Mouse (Mus musculus): ENCODE measurements at regions not wholly inside any gene's neighbourhood (a gene's known extent, or its start where the extent isn't known, plus 50 kb on each side); places are given as distances from the start of the nearest gene placed in this dataset.

DNA sequence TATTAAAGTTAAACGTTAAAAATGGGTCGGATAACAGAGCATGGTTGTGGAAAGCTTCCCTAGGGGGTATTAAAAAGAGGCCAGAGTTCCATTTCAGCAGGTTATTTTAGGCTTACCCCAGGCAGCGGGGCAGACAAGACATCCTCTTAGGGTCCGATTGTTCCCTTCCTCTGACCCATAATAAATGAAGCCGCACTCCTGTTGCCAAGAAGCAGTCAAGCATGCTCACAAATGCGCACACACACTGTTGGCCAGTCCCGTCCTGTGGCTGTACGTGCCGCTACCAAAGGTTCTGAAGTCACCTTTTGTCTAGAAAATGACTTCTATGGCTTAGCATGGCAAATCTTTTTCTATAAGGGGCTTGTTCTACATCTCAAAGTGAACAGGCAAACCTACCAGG is 146.8 kb upstream of the Mdm1 start:
- DNase-seq (ENCODE audit: low spot score in 2 of 2): no peak

DNA sequence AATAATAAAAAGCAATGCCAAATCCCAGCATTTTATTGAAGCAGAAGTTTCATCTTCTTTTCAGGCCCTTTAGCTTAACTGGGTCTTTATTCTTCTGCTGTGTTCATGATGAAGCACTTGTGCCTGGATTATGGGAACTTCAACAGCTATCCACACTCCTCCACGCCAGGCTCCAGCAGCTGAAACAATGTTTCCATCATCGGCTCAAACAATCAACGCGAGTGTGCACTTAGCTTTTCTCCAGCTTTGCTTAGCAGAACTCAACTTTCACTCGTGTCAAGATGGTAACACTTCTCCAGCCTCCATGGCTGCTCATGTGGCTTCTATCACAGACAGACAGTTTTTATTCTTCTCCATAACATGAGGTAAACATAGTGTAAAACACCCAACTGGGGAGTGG is 143.8 kb upstream of the Mdm1 start:
- DNase-seq (ENCODE audit: low spot score in 2 of 2): no peak

DNA sequence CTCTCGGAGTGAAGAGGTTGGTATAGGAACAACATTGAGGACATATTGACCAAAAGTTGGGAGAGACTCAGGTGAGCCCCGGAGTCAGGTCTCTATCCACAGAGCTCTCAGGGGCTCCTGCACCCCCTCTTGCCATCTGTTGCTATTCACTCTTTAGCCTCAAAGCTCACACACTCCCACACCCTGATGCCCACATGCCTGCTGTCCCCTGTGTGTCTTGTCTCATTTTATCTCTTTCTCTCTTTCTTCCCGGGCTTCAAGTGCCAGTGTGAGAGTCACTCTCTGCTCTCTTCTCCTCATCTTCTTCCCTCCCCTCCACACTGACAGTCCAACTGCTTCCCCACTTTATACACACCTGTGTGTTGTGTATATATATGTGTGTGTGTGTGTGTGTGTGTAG is 141.0 kb upstream of the Mdm1 start:
- no peak for DNase-seq (ENCODE audit: low spot score in 2 of 2)

DNA sequence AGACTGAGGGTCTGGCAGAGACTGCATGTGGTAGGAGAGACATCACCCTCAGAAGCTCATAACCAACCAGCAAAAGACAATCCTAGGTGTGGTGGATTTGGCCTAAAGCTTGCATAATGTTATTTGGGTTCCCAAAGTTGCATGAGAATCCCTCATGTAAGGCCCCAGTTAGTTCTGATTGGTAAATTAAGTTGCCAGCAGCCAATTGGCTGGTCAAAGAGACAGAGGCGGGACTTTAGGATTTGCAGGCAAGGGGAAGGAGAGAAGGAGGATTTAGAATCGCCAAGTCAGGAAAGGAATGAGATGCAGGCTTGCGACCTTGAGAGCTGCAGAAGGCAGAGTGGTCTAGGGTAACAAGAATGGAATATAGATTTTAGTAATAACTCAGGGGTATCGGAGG is 140.1 kb upstream of the Mdm1 start:
- DNase-seq (ENCODE audit: low spot score in 2 of 2): no peak

DNA sequence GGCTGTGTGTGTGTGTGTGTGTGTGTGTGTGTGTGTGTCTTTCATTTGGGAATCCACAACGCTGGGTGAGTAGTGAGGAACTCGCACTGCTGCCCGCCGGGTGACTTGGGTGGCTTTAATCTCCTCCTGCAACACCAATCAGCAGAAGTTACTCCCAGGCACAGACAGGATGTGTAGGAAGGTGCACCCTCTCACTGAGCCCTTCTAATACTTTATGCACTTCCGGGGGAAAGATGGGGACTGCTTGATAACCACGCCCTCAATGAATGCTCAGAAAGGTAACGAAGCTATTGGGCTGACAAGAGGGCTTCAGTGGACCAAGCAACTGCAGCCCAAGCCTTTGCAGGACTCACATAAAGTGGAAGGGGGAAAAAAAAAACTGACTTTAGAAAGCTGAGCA is 139.6 kb upstream of the Mdm1 start:
- DNase-seq (ENCODE audit: low spot score in 2 of 2): no peak

DNA sequence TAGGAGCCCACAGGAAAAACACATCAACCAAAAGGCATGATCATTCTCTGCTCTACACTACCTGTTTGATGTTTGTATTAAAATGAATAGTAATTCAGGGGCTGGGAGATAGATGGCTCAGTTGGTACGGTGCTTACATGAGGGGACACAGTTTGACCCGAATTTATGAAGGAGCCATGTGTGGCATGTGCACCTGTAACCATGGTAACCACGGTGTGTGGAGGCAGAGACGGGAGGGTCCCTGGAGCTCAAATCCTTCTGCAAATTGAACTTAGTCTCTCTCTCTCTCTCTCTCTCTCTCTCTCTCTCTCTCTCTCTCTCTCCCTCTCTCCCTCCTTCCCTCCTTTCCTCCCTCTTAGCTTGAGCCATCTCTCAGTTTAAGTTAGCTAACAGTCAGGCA is 139.1 kb upstream of the Mdm1 start:
- DNase-seq (ENCODE audit: low spot score in 2 of 2): no peak

DNA sequence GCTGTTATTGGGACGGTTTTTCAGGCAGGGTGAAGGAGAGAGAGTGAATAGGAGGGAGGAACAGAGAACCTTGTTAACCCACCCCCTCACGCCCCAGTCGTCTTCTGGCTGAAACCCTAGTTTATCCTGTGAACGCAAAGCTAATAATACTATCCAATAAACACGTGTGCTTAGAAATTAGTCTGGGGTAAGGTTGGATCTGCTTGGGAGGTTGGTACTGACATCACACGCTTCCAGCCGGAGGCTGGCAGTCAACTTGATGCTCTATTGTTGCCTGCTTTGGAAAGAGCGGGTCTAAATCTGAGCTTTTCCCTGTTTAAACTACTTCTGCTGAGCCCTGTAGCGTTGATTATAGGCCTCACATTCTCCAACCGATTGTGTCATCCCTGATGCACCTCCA is 138.4 kb upstream of the Mdm1 start:
- DNase-seq (ENCODE audit: low spot score in 2 of 2): no peak

DNA sequence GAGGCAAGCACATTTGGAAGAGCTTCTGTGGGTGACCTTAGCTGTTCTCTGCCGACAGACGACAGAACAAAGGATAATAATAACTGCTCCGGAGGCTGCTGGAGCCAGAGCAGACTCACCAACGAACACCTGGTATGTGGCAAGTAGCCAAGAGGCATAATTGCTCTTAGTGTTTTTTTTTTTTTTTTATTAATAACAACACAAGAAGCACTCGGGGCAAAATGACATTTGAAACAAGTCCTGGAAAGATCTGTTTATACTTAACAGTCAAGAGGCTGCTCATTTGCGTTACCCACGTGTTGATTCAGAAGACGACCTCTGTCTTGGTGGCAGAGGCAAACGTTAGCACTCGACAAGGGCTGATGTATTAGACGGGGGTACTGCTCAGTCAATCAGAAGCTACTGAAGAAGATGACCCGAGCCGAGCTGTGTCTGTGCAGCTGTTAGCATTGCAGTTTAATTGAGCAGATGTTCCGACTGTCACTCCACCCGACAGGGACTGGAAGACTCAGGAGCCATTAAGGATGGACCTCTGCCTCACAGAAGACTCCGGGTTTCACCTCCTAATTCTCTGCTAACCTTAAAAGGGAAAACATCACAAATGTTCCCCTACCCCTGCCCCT is 137.8 kb upstream of the Mdm1 start:
- no peak for DNase-seq (ENCODE audit: low spot score in 2 of 2)

DNA sequence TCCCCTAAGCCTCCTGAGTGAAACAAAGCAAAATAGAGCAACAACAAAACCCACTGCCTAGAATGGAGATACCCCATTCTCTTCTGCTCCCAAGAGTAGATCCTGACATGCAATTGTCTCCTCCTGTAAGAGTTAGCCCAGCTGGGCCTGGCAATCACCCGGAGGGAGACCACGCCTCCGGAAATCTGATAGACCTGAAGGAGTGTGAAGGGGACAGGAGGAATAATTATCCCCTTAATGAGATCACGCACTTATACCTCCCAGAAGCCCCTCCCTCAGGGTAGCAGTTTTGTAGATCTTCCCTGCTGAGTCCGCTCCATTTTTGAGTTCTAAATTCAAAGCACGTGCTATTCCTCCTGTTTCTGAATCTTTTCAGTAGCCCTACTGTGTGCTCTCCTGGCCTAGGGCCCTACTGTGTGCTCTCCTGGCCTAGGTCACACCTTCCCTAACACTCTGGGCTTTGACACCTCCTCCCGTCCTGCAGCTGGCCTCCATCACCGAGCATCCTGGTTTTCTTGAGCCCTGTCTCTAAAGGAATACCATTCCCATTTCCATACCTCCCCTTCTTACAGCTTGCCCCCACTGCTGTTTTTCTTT is 137.2 kb upstream of the Mdm1 start:
- DNase-seq (ENCODE audit: low spot score in 2 of 2): no peak

DNA sequence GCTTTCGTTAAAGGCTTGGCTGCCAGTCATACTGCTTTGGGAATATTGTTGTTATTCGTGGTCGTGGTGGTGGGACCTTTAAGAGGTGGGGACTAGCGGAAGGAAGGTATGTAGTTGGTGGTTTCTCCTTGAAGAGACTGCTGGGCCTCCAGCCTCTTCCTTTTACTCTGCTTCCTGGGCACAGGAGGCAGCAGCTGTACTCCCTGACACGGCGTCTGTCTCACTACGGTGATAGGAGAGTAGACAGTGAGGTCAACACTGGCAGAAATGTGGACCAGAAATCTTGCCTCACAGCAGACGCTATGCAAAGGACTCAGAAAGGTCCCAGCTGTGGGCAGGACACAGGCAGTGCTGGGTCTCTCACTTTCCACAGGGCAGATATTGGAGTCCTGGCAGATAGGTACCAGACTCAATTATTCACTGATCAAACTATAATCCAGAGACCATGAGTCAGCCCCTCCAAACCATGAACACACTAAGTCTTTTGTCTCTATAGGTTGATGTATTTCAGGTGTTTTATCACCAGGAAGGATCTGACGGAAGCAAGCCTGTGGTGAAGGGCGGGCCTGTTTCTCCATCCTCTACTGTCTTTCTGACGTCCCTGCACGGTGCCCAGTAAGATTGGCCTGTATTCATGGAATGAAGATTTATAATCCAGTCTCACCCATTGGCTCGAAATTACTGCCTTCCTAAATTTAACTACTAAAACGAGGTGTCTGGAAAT is 134.6 kb upstream of the Mdm1 start:
- DNase-seq (ENCODE audit: low spot score in 2 of 2): no peak

DNA sequence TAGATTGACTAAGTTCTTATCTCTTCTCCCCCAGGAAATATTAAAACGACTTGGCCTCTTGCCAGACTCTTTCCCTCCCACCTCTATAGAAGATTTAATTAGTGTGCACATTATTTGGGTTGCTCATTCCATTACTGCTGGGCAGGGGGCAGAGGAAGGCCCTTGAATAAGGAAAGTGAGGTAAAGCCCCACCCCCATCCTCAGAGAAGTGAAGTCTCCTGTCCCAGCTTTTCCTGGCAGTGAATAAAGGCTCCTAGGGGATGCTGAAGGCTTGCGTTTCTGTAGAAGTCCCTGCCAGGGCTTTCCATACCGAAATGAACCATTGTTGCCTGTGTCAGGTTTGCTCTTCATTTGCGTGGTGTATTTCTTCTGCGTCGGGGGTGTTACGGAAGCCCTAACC is 133.8 kb upstream of the Mdm1 start:
- DNase-seq (ENCODE audit: low spot score in 2 of 2): no peak

DNA sequence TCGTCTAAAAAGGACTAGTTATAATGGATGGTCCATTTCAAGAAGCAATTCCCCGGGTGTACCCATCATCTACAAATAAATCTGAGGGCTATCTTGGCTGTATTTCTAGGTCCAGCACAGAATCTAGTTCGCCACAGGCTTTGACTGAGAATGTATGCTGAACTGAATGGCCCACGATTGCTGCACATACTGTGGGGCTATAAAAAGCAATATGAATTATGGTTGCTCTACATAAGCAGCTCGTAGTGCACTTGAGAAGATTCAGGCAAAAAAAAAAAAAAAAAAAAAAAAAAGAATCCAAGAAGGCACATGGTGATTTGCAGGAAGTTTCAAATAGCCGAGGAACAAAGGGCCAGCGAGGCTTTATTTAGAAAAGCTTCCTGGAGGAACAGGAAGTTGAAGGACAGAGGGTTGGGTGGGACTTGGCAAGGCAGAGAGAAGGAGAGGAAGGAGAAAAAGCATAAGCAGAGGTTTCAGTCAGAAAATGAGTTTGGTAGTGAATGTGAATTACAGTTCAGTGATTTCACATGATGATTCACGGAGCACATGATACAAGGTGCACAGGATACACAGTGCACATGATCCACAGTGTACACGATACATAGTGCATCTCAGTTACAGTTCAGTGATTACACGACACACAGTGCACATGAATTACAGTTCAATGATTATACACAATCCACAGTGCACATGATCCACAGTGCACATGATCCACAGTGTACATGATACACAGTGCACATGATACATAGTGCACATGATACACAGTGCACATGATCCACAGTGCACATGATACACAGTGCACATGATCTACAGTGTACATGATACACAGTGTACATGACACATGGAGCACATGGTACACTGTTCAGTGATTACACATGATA is 129.7 kb upstream of the Mdm1 start:
- DNase-seq (ENCODE audit: low spot score in 2 of 2): no peak

DNA sequence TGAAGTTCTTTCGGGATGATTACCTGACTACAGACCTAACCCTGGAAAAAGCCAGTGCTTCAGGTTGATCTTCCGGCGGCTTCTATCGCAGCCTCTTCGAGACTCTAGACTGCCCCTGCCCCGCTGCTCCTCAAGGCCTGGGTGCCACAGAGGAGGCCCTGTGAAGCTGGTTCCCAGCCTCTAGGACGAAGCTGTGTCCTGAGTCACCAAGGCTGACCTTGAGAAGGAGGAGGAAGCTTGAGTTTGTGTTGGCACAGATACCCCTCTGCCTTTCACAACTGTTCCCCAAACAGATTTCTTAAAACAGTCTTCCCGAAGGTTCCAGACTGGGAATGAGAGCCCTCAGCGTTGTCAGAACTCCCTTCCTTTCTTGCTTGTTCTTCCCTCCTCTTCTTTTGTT is 112.8 kb upstream of the Mdm1 start:
- no peak for DNase-seq (ENCODE audit: low spot score in 2 of 2)

DNA sequence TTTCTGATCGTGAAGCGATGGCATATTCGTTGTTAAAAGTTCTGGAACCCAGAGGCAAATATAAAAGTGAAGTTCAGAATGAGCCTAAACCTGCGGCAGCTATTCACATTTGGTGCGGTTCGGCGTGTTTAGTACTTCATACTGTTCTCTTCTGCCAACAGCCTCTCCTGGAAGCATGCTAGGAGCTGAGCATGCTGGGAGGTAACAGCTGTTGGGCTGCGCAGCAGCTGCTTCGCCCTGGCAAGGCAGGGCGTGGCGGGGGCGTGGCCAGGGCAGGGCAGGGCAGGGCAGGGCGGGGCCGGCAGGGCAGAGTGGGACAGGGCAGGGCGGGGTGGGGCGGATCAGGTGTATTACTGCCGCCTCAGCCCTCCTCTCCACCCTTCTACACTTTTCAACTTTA is 107.2 kb upstream of the Mdm1 start:
- DNase-seq (ENCODE audit: low spot score in 2 of 2): no peak

DNA sequence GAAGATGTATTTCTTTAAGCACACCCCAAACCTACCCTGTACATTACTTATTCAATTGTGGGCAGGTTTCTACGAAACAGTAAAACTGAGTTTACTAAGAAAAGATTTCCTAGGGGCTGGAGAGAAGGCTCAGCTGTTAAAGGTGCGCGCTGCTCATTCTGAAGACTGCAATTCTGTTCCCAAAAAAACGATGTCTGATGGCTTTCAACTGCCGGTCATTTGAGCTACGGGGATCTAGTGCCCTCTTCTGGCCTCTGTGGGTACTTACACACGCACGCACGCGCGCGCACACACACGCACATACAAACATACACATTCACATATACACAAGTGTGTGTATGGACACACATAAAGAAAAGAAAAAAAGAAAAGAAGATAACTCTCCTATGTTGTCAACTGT is 106.6 kb upstream of the Mdm1 start:
- DNase-seq (ENCODE audit: low spot score in 2 of 2): no peak

DNA sequence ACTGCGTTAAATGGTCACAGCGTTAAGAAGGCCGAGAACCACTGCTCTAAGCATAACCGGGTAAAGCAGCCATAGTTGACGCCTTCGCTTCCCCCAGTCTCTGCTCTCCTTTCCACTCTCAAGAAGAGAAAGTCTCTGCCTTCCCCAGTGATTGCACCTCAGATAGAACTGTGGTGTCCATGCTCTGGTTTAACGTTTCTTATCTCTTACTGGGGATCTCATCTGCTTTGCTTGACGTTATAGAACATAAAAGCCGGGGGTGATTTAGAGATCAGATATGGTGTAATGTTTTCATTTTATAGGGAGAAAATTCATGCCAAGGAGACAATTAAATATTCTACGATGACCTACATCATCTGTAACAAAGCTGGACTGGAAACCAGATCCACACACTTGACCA is 103.1 kb upstream of the Mdm1 start:
- DNase-seq (ENCODE audit: low spot score in 2 of 2): no peak

DNA sequence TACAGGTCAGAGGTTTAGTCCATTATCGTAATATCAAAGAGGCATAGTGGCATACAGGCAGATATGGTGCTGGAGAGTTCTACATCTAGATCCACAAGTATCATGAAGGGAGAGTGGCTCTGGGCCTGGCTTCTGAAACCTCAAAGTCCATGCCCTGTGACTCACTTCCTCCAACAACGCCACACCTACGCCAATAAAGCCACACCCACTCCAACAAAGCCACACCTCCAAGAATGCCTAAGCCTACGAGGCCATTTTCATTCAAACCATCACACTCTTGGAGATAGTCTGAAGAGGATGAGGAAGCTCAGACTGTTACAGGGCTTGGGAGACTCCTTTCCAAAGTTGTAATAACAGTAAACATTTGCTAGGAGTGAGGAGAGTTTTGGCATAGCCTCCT is 102.6 kb upstream of the Mdm1 start:
- no peak for DNase-seq (ENCODE audit: low spot score in 2 of 2)

DNA sequence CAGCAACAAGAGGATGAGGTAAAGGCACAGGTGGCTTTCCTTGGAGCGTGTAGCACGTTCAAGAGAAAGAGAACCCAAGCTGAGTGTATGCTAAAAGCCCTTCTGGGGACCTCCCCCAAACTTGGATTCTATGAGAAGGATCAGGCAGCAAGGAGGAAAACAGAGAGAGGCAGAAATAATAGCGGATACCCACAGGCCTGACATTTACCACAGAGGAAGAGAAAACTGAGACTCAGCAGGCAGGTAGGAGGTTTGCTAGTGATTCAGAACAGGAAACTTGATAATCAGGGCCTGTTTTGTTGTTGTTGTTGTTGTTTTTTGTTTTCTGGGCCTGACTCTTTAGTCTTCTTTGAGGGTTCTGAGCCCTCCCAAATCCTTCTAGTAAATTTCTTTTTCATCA is 100.5 kb upstream of the Mdm1 start:
- no peak for DNase-seq (ENCODE audit: low spot score in 2 of 2)

DNA sequence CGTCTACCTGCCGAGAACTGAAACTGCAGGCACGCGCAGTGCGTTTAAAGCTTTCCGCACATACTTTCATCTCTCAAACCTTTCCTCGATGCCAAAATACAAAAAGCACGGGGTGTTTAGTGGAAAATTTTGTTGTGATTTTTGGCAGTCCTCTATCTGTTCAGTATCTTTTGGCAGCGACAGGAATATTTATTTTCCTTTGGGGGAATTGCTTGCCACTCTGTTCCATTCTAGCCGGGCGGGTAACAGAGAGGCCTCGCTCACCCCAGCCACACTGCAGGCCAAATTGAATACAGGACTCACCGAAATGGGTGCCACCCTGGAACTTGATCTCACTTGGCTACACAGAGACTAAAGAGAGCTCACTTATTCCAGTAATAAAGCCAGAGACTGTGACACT is 97.8 kb upstream of the Mdm1 start:
- no peak for DNase-seq (ENCODE audit: low spot score in 2 of 2)

DNA sequence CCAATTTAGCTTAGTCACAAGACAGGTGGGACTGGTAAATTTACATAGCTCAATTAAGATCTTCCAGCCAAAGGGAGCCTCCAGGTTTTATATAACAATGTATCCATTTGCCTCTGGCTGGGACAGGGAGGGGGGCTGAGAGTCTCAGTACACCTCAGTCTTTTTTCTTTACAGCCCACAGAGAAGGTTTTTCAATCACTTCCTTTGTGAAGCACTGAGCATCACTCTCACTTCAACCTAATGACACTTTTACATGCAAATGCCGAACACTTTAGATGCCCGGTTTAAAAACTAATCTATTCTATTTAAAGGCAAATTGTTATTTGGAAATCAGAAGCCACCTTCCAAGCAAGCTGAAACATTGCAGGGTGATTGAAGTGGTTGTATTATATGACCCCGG is 96.8 kb upstream of the Mdm1 start:
- DNase-seq (ENCODE audit: low spot score in 2 of 2): no peak

DNA sequence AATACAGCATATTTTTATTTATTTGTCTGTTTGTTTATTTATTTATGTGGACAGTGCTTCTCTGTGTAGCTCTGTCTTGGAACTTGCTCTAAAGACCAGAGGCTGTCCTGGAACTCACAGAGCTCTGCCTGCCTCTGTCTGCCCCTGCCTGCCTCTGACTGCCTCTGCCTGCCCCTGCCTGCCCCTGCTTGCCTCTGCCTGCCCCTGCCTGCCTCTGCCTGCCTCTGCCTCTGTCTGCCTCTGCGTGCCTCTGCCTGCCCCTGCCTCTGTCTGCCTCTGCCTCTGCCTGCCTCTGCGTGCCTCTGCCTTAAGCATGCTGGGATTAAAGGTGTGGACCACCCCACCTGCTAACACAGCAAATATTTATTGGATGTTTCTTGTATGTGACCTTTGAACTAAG is 96.2 kb upstream of the Mdm1 start:
- DNase-seq (ENCODE audit: low spot score in 2 of 2): no peak

DNA sequence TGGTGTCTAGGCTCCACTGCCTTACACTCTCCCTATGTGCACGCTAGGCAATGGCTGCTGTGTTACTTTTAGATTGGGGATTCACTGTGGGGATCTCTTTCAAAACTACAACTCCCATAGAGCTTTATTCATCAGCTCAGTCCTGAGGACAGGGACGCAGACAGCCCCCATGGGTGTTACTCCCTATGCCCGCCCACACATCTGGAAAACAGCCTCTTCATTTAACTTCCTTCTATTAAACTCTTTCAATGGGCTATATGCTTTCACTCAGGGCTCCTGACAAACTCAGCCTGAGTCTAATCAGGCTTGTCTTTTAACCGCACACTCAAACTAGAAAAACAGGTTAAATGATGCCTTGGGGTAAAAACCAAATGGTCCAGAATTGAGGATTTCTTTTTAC is 95.3 kb upstream of the Mdm1 start:
- no peak for DNase-seq (ENCODE audit: low spot score in 2 of 2)

Measured in layer of hippocampus, adult 8-10 months (tissue).